Mouse (Mus musculus) liver, embryonic 11.5 days (tissue): ENCODE results near the gene Fam111a. TPM values are rescaled to one million over a fixed set of nuclear protein-coding genes. Genes with fewer than 3 reads are reported as not detected.

ENCODE experiments used
- ATAC-seq: fragments of 200-750 bp; cut with Nextera tagmentation; replicated peaks from 2 replicates; pipeline ENCODE4 v1.8.0; 2017; ENCODE audit warnings: moderate number of reproducible peaks, mild to moderate bottlenecking, moderate TSS enrichment, moderate library complexity; ENCODE audit not compliant: low FRiP score
- DNase-seq: peaks from one replicate; pipeline ENCODE4 v3.0.0-alpha.2; 2017; ENCODE audit warnings: low spot score
- H3K27ac ChIP-seq: fragments of 300-500 bp; sonication (generic); 2 replicates; pipeline ENCODE4 v1.5.1; 2014; ENCODE audit warnings: mild to moderate bottlenecking, low read depth, low read length, control low read depth
- H3K27me3 ChIP-seq: fragments of 300-500 bp; sonication (generic); replicated peaks from 2 replicates; pipeline ENCODE4 v1.6.1; 2014; ENCODE audit warnings: low read length, mixed read lengths; ENCODE audit not compliant: control insufficient read depth, insufficient read depth
- H3K36me3 ChIP-seq: fragments of 300-500 bp; sonication (generic); 2 replicates; pipeline ENCODE4 v1.6.1; 2014; ENCODE audit warnings: mild to moderate bottlenecking, low read length, moderate library complexity, mixed read lengths; ENCODE audit not compliant: control insufficient read depth, insufficient read depth
- H3K4me1 ChIP-seq: fragments of 300-500 bp; sonication (generic); replicated peaks from 2 replicates; pipeline ENCODE4 v1.6.1; 2014; ENCODE audit warnings: low read length, mixed read lengths; ENCODE audit not compliant: control insufficient read depth, insufficient read depth
- H3K4me2 ChIP-seq: fragments of 300-500 bp; sonication (generic); 2 replicates; pipeline ENCODE4 v1.6.1; 2014; ENCODE audit warnings: mild to moderate bottlenecking, control low read depth, moderate library complexity
- H3K4me3 ChIP-seq: fragments of 300-500 bp; sonication (generic); 2 replicates; pipeline ENCODE4 v1.5.1; 2014; ENCODE audit warnings: low read depth, low read length, control low read depth
- H3K9ac ChIP-seq: fragments of 300-500 bp; sonication (generic); 2 replicates; pipeline ENCODE4 v1.6.1; 2014; ENCODE audit warnings: low read depth, low read length, control low read depth
- H3K9me3 ChIP-seq: fragments of 300-500 bp; sonication (generic); 2 replicates; pipeline ENCODE4 v1.6.1; 2016; ENCODE audit warnings: low read length, inconsistent platforms, mixed read lengths; ENCODE audit not compliant: control insufficient read depth
- WGBS: fragments of 180-500 bp; shearing (Covaris S2); extraction: QIAGEN DNeasy Blood & Tissue Kit; methylation state at CpG from one replicate; pipeline ENCODE4 v1.1.7; 2014; 5-methylcytosine and 5-hydroxymethylcytosine counted together
- polyA plus RNA-seq: library from polyadenylated mRNA; unstranded; fragments of >200 nt; fragmentation: Nextera tagmentation; extraction: Ambion mirVana; gene quantifications from 2 replicates; pipeline ENCODE4 v1.2.1, GENCODE M21; 2014

Gene Fam111a
- polyA plus RNA-seq, 1 experiment from 2014 or later: 44.8 TPM

DNA sequence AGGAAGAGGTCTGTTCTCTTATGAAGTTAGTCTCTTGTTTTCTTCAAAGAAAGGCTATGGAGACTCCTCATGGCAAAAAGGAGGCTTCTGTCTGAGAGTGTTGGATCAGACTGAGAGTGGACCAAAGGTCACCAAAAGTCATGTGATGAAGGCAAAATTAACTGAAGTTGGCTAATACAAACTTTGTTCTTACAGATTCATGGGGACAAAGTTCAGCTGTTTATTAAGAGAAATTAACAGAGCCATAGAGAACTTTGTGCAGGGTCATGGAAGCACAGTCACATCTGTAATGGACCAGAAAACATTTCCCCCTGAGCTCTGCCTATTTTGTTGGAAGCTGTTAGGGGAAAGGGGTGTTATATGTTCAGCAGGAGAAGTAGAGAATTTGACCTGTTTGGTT, 62.8 kb downstream of the Fam111a start:
- no peak overlapping the region for H3K4me2 ChIP-seq
- no peak for ATAC-seq
- H3K36me3 ChIP-seq: no peaks in the 10 kb centered on the region
- H3K4me3 ChIP-seq: no peak overlapping the region
- DNase-seq: no peak
- H3K27ac ChIP-seq: no peak overlapping the region
- H3K9ac ChIP-seq: no peak overlapping the region
- no peaks in the 10 kb centered on the region for H3K27me3 ChIP-seq
- no peaks in the 10 kb centered on the region for H3K4me1 ChIP-seq
- H3K9me3 ChIP-seq: no peaks in the 10 kb centered on the region

DNA sequence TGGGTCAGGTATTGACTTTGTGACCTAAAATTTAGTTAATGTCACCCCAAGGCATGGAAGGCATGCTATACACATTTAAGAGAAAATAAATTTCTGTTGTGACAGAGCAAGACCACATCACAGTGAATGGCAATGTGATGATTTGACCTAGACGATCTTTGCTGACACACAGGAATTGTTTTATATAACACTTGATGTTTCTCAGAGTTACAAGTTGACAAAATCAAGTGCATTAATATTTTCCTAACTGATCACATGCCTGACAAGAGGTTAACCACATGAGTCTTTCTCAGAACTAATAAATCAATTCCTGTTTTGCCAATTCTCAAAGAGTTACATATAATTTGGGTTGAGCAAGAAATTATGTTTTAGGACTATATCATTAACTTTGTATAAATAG, 68.1 kb downstream of the Fam111a start:
- Histone ChIP-seq H3K9me3 (no peaks in the 10 kb centered on the region), H3K9ac (no peak overlapping the region), H3K27ac (no peak overlapping the region), H3K4me1 (no peaks in the 10 kb centered on the region), H3K4me2 (no peak overlapping the region), H3K27me3 (no peaks in the 10 kb centered on the region), H3K36me3 (no peaks in the 10 kb centered on the region), H3K4me3 (no peak overlapping the region)
- 61% methylated on average over 1 of the region's 1 CpGs for WGBS
- no peak for ATAC-seq
- DNase-seq: no peak

DNA sequence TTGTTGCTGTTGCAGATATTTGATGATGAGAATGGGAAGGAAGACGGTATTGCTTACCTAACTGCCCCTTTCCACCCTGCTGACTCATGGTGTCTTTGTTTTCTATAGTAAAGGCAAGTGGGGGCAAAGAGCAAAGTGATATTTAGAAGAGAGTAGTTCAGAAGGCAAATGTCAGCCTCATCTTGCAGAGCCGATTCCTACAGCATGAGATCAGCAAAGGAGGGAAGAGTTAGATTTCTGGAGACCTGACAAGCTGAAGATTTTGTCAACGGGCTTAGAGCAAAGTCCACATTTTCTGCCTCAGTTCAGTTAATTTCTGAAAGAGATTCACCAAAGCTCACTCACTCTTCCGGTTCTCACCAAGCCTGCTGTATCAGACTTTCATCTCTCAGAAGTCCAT, 87.6 kb downstream of the Fam111a start, which contains the start of gene Glyat:
Glyat (plus strand) TSS at position 133 of the 400 bp plus-strand sequence.
- Histone ChIP-seq H3K27me3 (no peaks in the 10 kb centered on the region), H3K9me3 (no peaks in the 10 kb centered on the region), H3K4me3 (no peak within 1 kb of the TSS), H3K36me3 (no peaks in the 10 kb centered on the region), H3K27ac (no peak within 1 kb of the TSS), H3K9ac (no peak within 1 kb of the TSS), H3K4me2 (no peak within 1 kb of the TSS), H3K4me1 (no peaks in the 10 kb centered on the region)
- DNase-seq (no peak), ATAC-seq (no peak)
- WGBS: 59% methylated on average over 4 of the region's 4 CpGs

DNA sequence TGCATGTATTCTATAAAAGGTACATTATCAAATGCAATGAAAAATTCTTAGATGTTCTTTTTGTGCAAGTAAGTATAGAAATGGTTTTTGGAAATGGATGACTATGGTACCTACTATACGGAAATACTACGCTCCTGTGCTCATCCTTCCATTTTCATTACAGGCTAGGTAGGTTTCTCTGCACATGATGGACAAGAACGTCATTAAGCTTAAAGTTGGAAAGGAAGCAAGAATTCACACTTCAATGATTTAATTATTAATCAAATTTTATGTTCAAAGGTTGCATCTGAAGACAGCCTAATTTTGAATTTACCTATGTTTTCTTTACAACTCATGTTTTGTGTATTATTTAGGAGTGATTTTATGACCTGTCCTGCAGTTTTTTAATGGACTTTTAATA, 88.7 kb downstream of the Fam111a start:
- Histone ChIP-seq H3K27ac (no peak overlapping the region), H3K36me3 (no peaks in the 10 kb centered on the region), H3K27me3 (no peaks in the 10 kb centered on the region), H3K4me3 (no peak overlapping the region), H3K9ac (no peak overlapping the region), H3K4me1 (no peaks in the 10 kb centered on the region), H3K4me2 (no peak overlapping the region), H3K9me3 (no peaks in the 10 kb centered on the region)
- ATAC-seq (no peak), DNase-seq (no peak)
- WGBS: 82% methylated on average over 3 of the region's 3 CpGs

DNA sequence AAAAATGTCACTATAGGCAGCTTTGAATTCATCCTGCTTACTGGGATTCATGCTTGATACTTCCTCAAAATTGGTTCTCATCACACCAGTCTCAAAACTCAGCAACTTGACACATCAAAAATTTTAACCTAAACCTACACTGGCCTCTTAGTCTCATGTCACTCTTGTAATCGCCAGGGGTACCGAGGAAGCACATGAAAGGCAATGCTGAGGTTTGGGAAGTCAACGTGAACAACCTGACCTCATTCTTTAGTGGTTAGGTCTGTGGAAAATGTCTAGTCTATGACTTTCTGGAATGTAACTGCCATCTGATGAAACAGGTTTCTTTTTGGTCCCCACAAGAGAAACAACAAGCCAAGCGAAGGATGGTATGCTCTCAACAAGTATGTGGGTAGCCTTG, 89.4 kb downstream of the Fam111a start:
- no peak for DNase-seq
- 80% methylated on average over 4 of the region's 4 CpGs for WGBS
- H3K27ac ChIP-seq: no peak overlapping the region

DNA sequence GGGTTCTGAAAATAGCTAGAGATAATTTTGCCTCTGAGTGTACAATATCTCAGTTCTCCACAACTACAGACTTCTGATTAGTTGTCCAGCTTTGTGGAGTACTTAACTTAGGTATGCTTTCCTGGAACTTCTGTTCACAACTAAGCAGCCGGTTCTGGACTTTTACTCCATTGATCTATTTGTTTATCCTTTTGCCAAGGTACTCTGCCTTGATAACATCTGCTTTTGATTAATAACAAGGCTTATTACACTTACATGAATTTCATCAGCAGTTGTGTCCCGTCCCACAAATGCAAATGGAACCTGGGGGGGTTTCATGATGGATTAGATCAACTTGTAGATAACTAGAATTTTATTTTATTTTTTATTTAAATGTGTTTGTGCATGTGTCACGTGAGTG, 91.3 kb downstream of the Fam111a start:
- 63% methylated on average over 3 of the region's 3 CpGs for WGBS

More for the DNA sequence above, 89.4 kb downstream of the Fam111a start:
- Histone ChIP-seq H3K4me1 (no peaks in the 10 kb centered on the region), H3K4me2 (no peak overlapping the region), H3K27me3 (no peaks in the 10 kb centered on the region), H3K4me3 (no peak overlapping the region), H3K36me3 (no peaks in the 10 kb centered on the region), H3K9me3 (no peaks in the 10 kb centered on the region), H3K9ac (no peak overlapping the region)
- ATAC-seq: no peak

DNA sequence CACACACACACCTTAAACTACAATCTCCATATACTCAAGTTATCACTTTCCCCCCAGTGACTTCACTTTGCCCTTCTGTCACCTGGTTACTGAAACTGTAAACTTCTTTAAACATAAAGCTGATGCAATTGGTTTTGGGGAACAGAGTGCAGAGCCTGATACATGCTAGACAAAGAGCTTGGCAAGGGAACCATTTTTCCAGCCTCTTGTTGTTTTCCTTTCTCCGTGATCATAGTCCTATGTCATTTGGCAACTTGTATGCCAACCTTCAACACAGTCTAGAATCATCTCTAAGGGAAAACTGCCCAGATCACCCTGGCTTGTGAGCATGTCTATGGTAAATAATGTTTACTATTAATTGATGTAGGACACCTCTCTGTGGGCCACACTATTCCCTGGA, 92.5 kb downstream of the Fam111a start:
- Histone ChIP-seq H3K4me2 (no peak overlapping the region), H3K9ac (no peak overlapping the region), H3K27me3 (no peaks in the 10 kb centered on the region), H3K4me1 (no peaks in the 10 kb centered on the region), H3K27ac (no peak overlapping the region), H3K36me3 (no peaks in the 10 kb centered on the region), H3K9me3 (no peaks in the 10 kb centered on the region), H3K4me3 (no peak overlapping the region)
- 66% methylated on average over 1 of the region's 1 CpGs for WGBS
- ATAC-seq: no peak
- DNase-seq: no peak

More for the DNA sequence above, 91.3 kb downstream of the Fam111a start:
- no peak overlapping the region for H3K27ac ChIP-seq
- ATAC-seq (no peak), DNase-seq (no peak)
- no peaks in the 10 kb centered on the region for H3K9me3 ChIP-seq
- no peak overlapping the region for H3K4me2 ChIP-seq
- no peak overlapping the region for H3K9ac ChIP-seq
- no peak overlapping the region for H3K4me3 ChIP-seq
- no peaks in the 10 kb centered on the region for H3K4me1 ChIP-seq
- no peaks in the 10 kb centered on the region for H3K36me3 ChIP-seq
- H3K27me3 ChIP-seq: no peaks in the 10 kb centered on the region

Other genes starting within 250 kb of the Fam111a start
- gene Olfr1436, start 246.6 kb upstream of the Fam111a start, polyA plus RNA-seq: not detected in 2 replicates
- not detected in 2 replicates for gene Olfr1437, start 220.6 kb upstream of the Fam111a start, polyA plus RNA-seq
- not detected in 2 replicates for gene Olfr1438-ps1, start 209.8 kb upstream of the Fam111a start, polyA plus RNA-seq
- gene Olfr1440, start 158.5 kb upstream of the Fam111a start, polyA plus RNA-seq: not detected in 2 replicates
- gene Olfr1441, start 128.3 kb upstream of the Fam111a start, polyA plus RNA-seq: not detected in 2 replicates
- not detected in 2 replicates for gene Pfpl, start 117.8 kb upstream of the Fam111a start, polyA plus RNA-seq
- 0.81 and 1.2 TPM in 2 replicates for gene Mpeg1, start 85.0 kb upstream of the Fam111a start, polyA plus RNA-seq
- gene Dtx4, start 44.3 kb upstream of the Fam111a start, polyA plus RNA-seq: 3.8 and 4.9 TPM in 2 replicates
- 0.23 and 0.78 TPM in 2 replicates for gene Gm4952, start 54.2 kb downstream of the Fam111a start, polyA plus RNA-seq
- not detected in 2 replicates for gene Glyat, start 87.6 kb downstream of the Fam111a start, polyA plus RNA-seq
- not detected in 2 replicates for gene Olfr1442, start 124.7 kb downstream of the Fam111a start, polyA plus RNA-seq
- gene Olfr1443, start 132.4 kb downstream of the Fam111a start, polyA plus RNA-seq: not detected in 2 replicates
- 0.19 and 0.25 TPM in 2 replicates for gene Keg1, start 150.0 kb downstream of the Fam111a start, polyA plus RNA-seq
- 0.27 and 0.78 TPM in 2 replicates for gene Cntf, start 219.9 kb downstream of the Fam111a start, polyA plus RNA-seq